Mouse (Mus musculus) thymus, postnatal 25 days (tissue): ENCODE results near the gene Cltrn.

Source experiments
- DNase-seq: peaks from one replicate; pipeline ENCODE4 v3.0.0; 2022

Cltrn gene

GRCm38 (mm10) chrX:164088582-164088981, at the start of gene Cltrn:
Gene Cltrn, plus strand, starts transcription at chrX:164088830.
- DNase-seq = no peak

- DNase-seq = no peak
These were observed 49.7 kb upstream of the Cltrn start for GRCm38 (mm10) chrX:164038882-164039281.

- DNase-seq = no peak
These were observed 46.6 kb upstream of the Cltrn start for GRCm38 (mm10) chrX:164042069-164042468.

- no peak for DNase-seq
These were observed 41.9 kb upstream of the Cltrn start for GRCm38 (mm10) chrX:164046736-164047135.

- DNase-seq = no peak
These were observed 32.9 kb upstream of the Cltrn start for GRCm38 (mm10) chrX:164055726-164056125.

GRCm38 (mm10) chrX:164058523-164058922, 30.1 kb upstream of the Cltrn start:
- DNase-seq = no peak

- DNase-seq = no peak
These were observed 29.6 kb upstream of the Cltrn start for GRCm38 (mm10) chrX:164059070-164059469.

- DNase-seq = peak; percentile 54
These were observed 22.4 kb upstream of the Cltrn start for GRCm38 (mm10) chrX:164066185-164066584.

GRCm38 (mm10) chrX:164068968-164069367, 19.7 kb upstream of the Cltrn start:
- no peak for DNase-seq

GRCm38 (mm10) chrX:164076040-164076775, 12.4 kb upstream of the Cltrn start, which contains the start of gene Siah1b:
Gene Siah1b, minus strand, starts transcription at chrX:164076493.
- DNase-seq = peak; percentile 91

- no peak for DNase-seq
These were observed 6.6 kb upstream of the Cltrn start for GRCm38 (mm10) chrX:164082030-164082429.

- no peak for DNase-seq
These were observed 1.3 kb downstream of the Cltrn start for GRCm38 (mm10) chrX:164089916-164090315.

- no peak for DNase-seq
These were observed 3.9 kb downstream of the Cltrn start for GRCm38 (mm10) chrX:164092300-164093169.

GRCm38 (mm10) chrX:164093435-164093834, 4.8 kb downstream of the Cltrn start:
- no peak for DNase-seq

- DNase-seq = no peak
These were observed 7.2 kb downstream of the Cltrn start for GRCm38 (mm10) chrX:164095838-164096237.

- no peak for DNase-seq
These were observed 12.9 kb downstream of the Cltrn start for GRCm38 (mm10) chrX:164101483-164101882.

- DNase-seq = no peak
These were observed 13.6 kb downstream of the Cltrn start for GRCm38 (mm10) chrX:164102198-164102597.

GRCm38 (mm10) chrX:164102656-164103055, 14.0 kb downstream of the Cltrn start:
- peak; percentile 1 for DNase-seq

- DNase-seq = no peak
These were observed 22.5 kb downstream of the Cltrn start for GRCm38 (mm10) chrX:164111146-164111545.

- DNase-seq = no peak
These were observed 25.1 kb downstream of the Cltrn start for GRCm38 (mm10) chrX:164113744-164114143.

GRCm38 (mm10) chrX:164123942-164124341, 35.3 kb downstream of the Cltrn start:
- DNase-seq = no peak

- DNase-seq = no peak
These were observed 44.9 kb downstream of the Cltrn start for GRCm38 (mm10) chrX:164133531-164133930.

- no peak for DNase-seq
These were observed 46.7 kb downstream of the Cltrn start for GRCm38 (mm10) chrX:164135304-164135818.

GRCm38 (mm10) chrX:164139032-164139431, 50.4 kb downstream of the Cltrn start, which contains the start of gene Ace2:
Gene Ace2, plus strand, starts transcription at chrX:164139332.
- no peak for DNase-seq
